Mouse (Mus musculus): ENCODE data around the gene Nup210. TPM values are rescaled to one million over a fixed set of nuclear protein-coding genes. Genes with fewer than 3 reads are reported as not detected.

The Nup210 gene
- polyA plus RNA-seq, 1 experiment from 2014 or later = 15.8 TPM

GRCm38 (mm10) chr6:90969341-90969871, 147.2 kb downstream of the Nup210 start:
- H3K36me3 ChIP-seq (replicated peaks) = no peaks in the 10 kb centered on the region
- no peak overlapping the region for H3K27ac ChIP-seq (replicated peaks)
- H3K9me3 ChIP-seq = no peaks in the 10 kb centered on the region
- H3K4me1 ChIP-seq = peaks cover 10% of the 10 kb centered on the region
- 66% methylated on average over 2 of the region's 2 CpGs for WGBS
- H3K27me3 ChIP-seq (replicated peaks; ENCODE audit: low read depth, poor library complexity, severe bottlenecking) = no peaks in the 10 kb centered on the region
- no peak overlapping the region for H3K4me3 ChIP-seq
- no peak for DNase-seq (ENCODE audit: low spot score)

Other genes starting within 250 kb of the Nup210 start
- gene Iqsec1, start 128.1 kb downstream of the Nup210 start, polyA plus RNA-seq (2016; fragmentation: Nextera tagmentation; extraction: Ambion mirVana) = 6.6 and 8.0 TPM in 2 replicates
- 8.6 and 9.8 TPM in 2 replicates for gene Hdac11, start 39.8 kb upstream of the Nup210 start, polyA plus RNA-seq (2016; fragmentation: Nextera tagmentation; extraction: Ambion mirVana)
- 56.6 and 69.0 TPM in 2 replicates for gene Fbln2, start 95.6 kb upstream of the Nup210 start, polyA plus RNA-seq (2016; fragmentation: Nextera tagmentation; extraction: Ambion mirVana)

All from embryonic facial prominence, embryonic 10.5 days (tissue).